Mouse (Mus musculus): Measurements from ENCODE around the gene Gm9913.

DNA sequence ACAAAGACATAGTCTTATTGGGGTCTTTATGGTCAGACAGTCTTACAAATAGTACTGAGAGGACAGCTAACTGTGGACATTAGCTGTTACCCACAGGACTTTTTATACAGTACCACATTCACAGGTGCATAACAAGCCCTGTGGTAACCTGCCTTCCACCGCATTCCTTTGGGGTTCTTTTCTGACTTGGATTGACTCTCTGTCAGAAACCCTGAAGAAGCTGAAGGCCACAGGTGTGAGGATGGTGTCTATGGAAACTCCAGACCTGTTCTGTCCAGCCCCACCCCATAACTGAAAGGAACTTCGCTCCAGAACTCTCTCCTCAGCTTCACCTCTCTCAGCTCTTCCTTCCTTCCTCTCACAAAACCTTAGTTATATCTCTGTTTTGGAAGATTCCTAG lies 10.6 kb upstream of the Gm9913 start:
- no peak for TF ChIP-seq CTCF (IDR thresholded peaks at IDR 0.05; ENCODE audit: control insufficient read depth, insufficient read depth, low read length)
- TF ChIP-seq POLR2A (IDR thresholded peaks at IDR 0.05; ENCODE audit: borderline replicate concordance, control insufficient read depth, low read depth, low read length): no peak
